Mouse (Mus musculus) small intestine, adult 2 months (tissue): Measurements from ENCODE around the gene Gm3453. TPM values are rescaled to one million over a fixed set of nuclear protein-coding genes. Genes with fewer than 3 reads are reported as not detected.
"Not testable (repeated sequence)": the region's sequence is repeated elsewhere in the genome, so short reads cannot be mapped to it uniquely, and the experiment has no call there.

Experiments
- H3K27ac ChIP-seq: fragments of 200-500 bp; 2 replicates; pipeline ENCODE4 v1.5.1; 2012; ENCODE audit warnings: low read depth, low read length, control low read depth, inconsistent platforms; ENCODE audit not compliant: insufficient read depth
- H3K27me3 ChIP-seq: fragments of 200-500 bp; 2 replicates; pipeline ENCODE4 v1.6.1; 2012; ENCODE audit warnings: mild to moderate bottlenecking, moderate library complexity, low read length, inconsistent platforms; ENCODE audit not compliant: control insufficient read depth, insufficient read depth
- H3K36me3 ChIP-seq: fragments of 200-500 bp; 2 replicates; pipeline ENCODE4 v1.6.1; 2012; ENCODE audit warnings: mild to moderate bottlenecking, low read length, control low read depth, inconsistent platforms; ENCODE audit not compliant: control insufficient read depth, insufficient read depth
- H3K4me1 ChIP-seq: fragments of 200-500 bp; 2 replicates; pipeline ENCODE4 v1.6.1; 2012; ENCODE audit warnings: low read length, inconsistent platforms, mixed read lengths; ENCODE audit not compliant: control insufficient read depth, insufficient read depth, insufficient read length
- H3K4me3 ChIP-seq: fragments of 200-500 bp; 2 replicates; pipeline ENCODE4 v1.5.1; 2012; ENCODE audit warnings: low read depth, mild to moderate bottlenecking, control low read depth, inconsistent platforms, low read length, moderate library complexity
- WGBS: fragments of 180-500 bp; shearing (Covaris S2); methylation state at CpG from one replicate; pipeline ENCODE4 v1.1.7; 2018; 5-methylcytosine and 5-hydroxymethylcytosine counted together
- polyA plus RNA-seq: library from polyadenylated mRNA; depleted of rRNA; stranded (reverse); fragments of >200 nt; gene quantifications from 2 replicates; pipeline ENCODE4 v1.2.3, GENCODE M21; 2012; rRNA removed

Gm3453 gene
- not detected in 2 replicates for polyA plus RNA-seq

DNA sequence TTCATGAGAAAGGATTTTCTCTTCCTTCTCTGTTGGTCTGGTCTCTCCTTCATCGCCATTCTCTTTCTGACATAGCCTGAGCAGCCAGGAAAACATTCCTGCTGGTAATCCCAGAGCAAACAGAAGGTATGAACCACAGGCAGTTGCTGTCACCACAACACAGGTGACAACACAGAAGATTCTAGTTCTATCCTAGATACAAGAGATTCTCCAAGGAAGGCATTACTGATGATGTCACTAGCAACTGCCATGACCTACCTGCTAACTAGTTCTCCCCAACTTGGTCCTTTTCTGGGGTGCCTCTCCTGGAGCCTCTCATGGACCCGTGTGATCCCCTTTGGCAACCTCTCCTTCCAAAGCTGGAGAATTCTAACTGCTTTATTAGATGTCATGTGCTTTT, at the start of gene Gm3453:
TSS of gene Gm3453 (minus strand) at position 101 of the 400 bp plus-strand sequence.
- H3K27me3 ChIP-seq, H3K4me3 ChIP-seq, H3K4me1 ChIP-seq, H3K36me3 ChIP-seq, H3K27ac ChIP-seq: not testable (repeated sequence)
- WGBS, result 55% methylated on average over 2 of the region's 2 CpGs

DNA sequence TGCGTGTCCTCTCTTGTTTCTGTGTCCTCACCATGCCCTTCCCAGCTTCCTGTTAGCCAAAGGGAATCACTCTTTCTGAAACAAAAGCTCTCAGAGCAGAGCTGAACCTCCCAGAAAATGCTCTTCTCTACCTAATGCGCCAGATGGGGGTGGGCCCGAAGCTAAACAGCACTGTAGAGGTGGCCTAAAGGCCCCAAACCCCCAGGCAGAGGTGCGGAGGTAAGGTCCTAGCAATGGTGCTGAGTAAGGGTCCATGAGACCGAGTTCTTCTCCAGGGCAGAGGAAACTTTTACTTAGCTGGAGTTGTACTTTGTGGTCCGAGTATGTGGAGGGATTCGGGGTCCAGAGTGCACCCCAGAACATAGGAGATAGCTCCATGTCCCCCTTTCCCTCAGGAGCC, 8.2 kb upstream of the Gm3453 start:
- H3K36me3 ChIP-seq, H3K4me1 ChIP-seq, H3K27ac ChIP-seq, H3K4me3 ChIP-seq, H3K27me3 ChIP-seq: not testable (repeated sequence)
- WGBS, result 73% methylated on average over 7 of the region's 7 CpGs

DNA sequence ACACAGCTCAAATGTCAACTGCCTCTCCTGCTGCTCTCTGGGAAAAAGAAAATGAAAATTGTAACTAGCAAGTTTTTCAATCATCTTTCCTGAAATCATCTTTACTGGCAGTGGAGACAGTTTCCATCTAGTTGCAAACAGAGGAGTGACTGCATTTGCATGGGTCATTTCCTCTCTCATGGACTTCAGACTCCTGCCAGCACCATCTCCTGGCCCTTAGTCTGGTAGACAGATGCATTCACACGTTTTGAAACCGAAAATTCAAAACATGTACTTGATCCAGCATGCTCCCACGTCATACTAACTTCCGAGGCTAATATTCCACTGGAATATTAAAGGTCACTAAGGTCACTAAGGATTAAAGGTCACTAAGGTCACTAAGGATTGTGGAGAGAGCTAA, 16.5 kb downstream of the Gm3453 start:
- 45% methylated on average over 4 of the region's 4 CpGs for WGBS
- not testable (repeated sequence) for H3K36me3 ChIP-seq, H3K4me1 ChIP-seq

DNA sequence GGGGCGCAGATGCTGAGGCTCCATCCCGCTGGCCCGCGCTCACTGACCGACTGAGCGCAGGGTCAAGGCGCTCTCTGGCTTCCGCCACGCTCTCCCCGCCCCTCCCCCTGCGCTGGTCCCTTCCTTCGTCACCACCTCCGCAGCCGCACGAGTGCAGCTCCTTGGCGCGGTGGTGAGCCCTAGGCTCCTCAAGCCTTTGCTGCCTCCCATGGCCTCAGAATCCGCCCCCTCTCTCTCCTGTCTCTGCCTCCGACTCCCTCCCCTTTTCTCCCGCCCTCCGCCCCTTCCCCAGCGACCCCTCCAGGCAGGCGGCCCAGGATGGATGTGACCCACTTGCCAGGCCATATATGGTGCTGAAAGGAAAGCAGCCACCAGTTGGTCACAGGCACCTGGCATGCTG, 17.3 kb downstream of the Gm3453 start, which contains the start of gene Gm3248:
TSS of gene Gm3248 (minus strand) at position 111 of the 400 bp plus-strand sequence.
- WGBS, result 4% methylated on average over 12 of the region's 23 CpGs
- not testable (repeated sequence) for H3K27ac ChIP-seq, H3K27me3 ChIP-seq, H3K36me3 ChIP-seq, H3K4me1 ChIP-seq
- H3K4me3 ChIP-seq, result peak within 1 kb of the TSS; percentile 52

More for the DNA sequence above, 16.5 kb downstream of the Gm3453 start:
- not testable (repeated sequence) for H3K27me3 ChIP-seq, H3K27ac ChIP-seq, H3K4me3 ChIP-seq

DNA sequence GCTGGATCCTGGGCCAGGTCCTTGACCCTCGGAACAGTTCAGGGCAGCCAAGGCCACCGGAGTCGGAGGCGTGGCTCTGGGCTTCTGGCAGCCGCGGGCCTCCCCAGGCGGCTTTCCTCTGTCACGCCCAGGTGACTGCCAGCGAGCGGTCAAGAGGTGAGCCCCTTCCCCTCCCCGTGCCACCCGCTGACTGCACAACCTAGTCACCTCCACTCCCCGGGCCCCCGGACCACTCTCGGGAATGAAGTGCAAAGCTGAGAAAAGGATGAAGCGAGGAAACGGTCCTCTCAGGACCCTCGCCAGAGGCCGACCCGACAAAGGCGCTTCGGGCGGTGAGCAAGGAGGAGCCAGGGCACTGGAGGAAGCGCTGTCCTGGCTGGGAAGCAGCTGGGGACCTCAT, 17.8 kb downstream of the Gm3453 start:
- not testable (repeated sequence) for H3K36me3 ChIP-seq, H3K27ac ChIP-seq, H3K4me1 ChIP-seq, H3K27me3 ChIP-seq
- peak overlapping the region; percentile 52 for H3K4me3 ChIP-seq
- 1% methylated on average over 24 of the region's 24 CpGs for WGBS

DNA sequence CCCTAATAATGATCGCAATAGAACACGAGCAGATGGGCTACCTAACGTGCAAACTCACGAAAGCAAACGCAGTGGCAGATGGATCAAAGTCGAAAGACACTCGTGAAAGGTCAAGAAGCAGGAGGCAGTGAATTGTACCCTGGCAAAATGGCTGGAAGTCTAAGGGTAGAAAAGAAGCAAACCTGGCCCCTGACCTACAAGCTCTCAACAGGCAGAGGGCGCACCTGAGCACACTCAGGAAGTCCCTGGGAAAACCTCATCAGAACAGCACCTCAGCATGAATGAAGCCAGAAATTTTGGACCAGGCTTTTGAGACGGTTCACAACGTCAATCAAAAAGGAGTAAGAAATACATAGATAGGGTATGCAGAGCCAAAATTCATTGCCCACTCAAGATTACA, 18.5 kb downstream of the Gm3453 start:
- H3K4me1 ChIP-seq, H3K36me3 ChIP-seq, H3K4me3 ChIP-seq, H3K27me3 ChIP-seq, H3K27ac ChIP-seq: not testable (repeated sequence)
- 14% methylated on average over 7 of the region's 10 CpGs for WGBS

DNA sequence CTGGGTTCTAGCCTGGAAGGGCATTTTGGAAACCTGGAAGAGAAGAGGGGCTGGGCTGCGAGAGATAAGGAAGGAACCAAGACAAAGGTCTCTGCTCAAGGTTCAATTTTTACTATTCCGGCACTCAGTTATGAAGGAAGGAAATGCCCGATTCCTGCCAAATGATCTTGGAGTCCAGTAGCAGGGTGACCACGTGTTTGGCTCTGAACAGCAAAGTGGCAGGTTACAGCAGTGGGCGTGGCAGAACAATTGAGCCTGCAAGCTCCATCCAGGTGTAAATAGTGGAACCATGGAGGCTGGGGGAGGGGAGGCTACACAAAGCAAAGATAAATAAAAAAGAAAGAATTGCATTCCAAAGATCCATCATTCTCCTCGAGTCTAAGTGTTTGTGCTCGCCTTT, 55.7 kb downstream of the Gm3453 start:
- not testable (repeated sequence) for H3K36me3 ChIP-seq, H3K4me3 ChIP-seq, H3K4me1 ChIP-seq, H3K27ac ChIP-seq, H3K27me3 ChIP-seq
- WGBS, result 39% methylated on average over 7 of the region's 7 CpGs

Other genes with a start within 250 kb of the Gm3453 start
- not detected in 2 replicates for gene Gm3373, start 237.6 kb downstream of the Gm3453 start, polyA plus RNA-seq
- not detected in 2 replicates for gene Gm3383, start 171.2 kb downstream of the Gm3453 start, polyA plus RNA-seq
- not detected in 2 replicates for gene Gm3424, start 148.8 kb downstream of the Gm3453 start, polyA plus RNA-seq
- not detected in 2 replicates for gene Gm8237, start 98.8 kb downstream of the Gm3453 start, polyA plus RNA-seq
- gene Gm3248, start 17.4 kb downstream of the Gm3453 start, polyA plus RNA-seq, result not detected in 2 replicates
- gene Gm6337, start 79.1 kb upstream of the Gm3453 start, polyA plus RNA-seq, result not detected in 2 replicates
- not detected in 2 replicates for gene Gm8206, start 114.8 kb upstream of the Gm3453 start, polyA plus RNA-seq
- 0.08 TPM in 1 of 2 replicates, not detected in the other for gene Gm3468, start 129.5 kb upstream of the Gm3453 start, polyA plus RNA-seq
- not detected in 2 replicates for gene Gm3476, start 146.7 kb upstream of the Gm3453 start, polyA plus RNA-seq
- gene Gm21560, start 240.2 kb upstream of the Gm3453 start, polyA plus RNA-seq, result not detected in 2 replicates